Mouse (Mus musculus): Measurements from ENCODE around the gene Camkv.

Gene Camkv

GRCm38 (mm10) chr9:107995513-107995912 lies 60.0 kb downstream of the Camkv start:
- no peak for DNase-seq

DNA sequence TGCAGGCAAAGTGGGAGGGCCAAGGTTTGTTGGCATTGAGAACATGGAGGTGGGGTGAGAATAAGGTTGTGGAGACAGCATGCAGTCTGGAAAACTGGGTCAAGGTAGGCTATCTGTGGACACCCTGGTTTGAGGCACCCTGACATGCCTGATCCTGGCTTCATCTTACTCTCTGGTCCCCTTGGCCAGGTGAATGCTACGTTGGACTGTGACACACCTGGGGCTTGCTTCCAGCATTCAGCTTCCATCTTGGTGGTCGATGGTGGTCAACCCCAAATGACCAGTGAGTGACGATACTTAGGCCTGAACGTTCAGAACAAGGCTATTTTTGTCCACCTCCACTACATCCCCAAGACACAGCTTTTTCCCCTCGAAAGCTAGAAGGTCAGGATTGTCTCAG lies 60.6 kb downstream of the Camkv start, which contains the start of gene Gm20662:
Gm20662 (plus strand) TSS at position 301 of the 400 bp plus-strand sequence.
- no peak for DNase-seq

All from thymus, postnatal 25 days (tissue).